Mouse (Mus musculus): Measurements from ENCODE around the gene Ly6g6c. TPM values are rescaled to one million over a fixed set of nuclear protein-coding genes. Genes with fewer than 3 reads are reported as not detected.

The Ly6g6c gene
- total RNA-seq, 1 experiment from 2014 or later: not detected

DNA sequence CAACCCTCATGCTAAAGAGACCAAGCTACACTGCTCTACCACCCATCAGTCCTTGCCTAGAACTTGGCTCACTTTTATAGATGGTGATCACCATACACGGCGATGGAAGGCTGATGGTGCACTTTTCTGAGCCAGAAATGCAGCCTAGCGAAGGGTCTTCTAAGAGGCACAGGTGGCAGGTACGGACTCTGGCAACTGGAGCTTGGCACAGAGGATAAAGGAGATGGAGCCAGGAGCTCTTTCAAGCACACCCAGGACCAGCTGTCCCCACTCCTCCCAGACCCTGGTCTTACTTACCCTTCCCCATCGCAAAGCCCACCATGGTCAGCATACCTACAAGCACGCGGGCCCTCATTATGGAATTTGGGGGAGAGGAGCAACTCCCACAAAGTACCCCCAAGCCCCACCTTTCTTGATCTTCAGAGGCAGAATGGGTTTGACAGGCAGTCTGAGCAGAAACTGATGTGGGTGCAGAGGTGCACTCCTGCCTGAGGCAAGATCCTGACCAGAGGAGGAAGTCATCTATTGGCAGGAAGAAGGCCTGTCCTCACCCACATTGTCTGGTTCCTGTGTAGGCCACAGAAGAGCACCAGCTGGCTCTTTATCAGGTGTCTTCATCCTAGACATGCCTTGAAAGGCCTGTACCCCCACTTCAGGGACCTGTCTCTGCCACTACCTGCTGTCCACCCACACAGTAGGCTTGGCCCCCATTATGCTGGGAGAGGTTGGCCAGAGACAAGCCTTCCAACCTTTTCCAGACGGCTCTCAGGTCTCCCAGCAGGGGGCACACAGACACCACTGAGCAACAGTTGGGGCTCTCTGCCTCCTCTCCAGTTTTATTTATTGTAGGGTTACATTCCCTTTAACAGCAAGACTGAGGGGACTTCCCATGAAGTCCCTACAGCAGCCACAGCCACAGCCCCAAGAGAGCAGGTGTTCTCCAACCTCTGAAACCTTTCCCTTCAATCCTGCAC is 50.1 kb downstream of the Ly6g6c start, which contains the start of gene Ly6g5b:
Gene Ly6g5b (minus strand): TSS at position 383 of the 974 bp plus-strand sequence.
- ATAC-seq (replicated peaks in 1 of 2; ENCODE audit: insufficient read depth in 1 of 2, low FRiP score in 2 of 2, low TSS enrichment in 1 of 2, low read depth in 1 of 2, poor library complexity in 2 of 2, severe bottlenecking in 2 of 2): peak; percentile 48 to 72

Other genes with a start within 250 kb of the Ly6g6c start
- 26.7 and 35.4 TPM in 2 replicates for gene Stk19, start 228.4 kb upstream of the Ly6g6c start, total RNA-seq (2017)
- gene Dxo, start 228.4 kb upstream of the Ly6g6c start, total RNA-seq (2017): 16.4 and 18.6 TPM in 2 replicates
- 44.0 and 55.5 TPM in 2 replicates for gene Skiv2l, start 215.2 kb upstream of the Ly6g6c start, total RNA-seq (2017)
- gene Nelfe, start 215.0 kb upstream of the Ly6g6c start, total RNA-seq (2017): 40.6 and 41.3 TPM in 2 replicates
- not detected in 2 replicates for gene Cfb, start 202.9 kb upstream of the Ly6g6c start, total RNA-seq (2017)
- 11.3 and 15.1 TPM in 2 replicates for gene Zbtb12, start 185.9 kb upstream of the Ly6g6c start, total RNA-seq (2017)
- not detected in 2 replicates for gene Gm20547, start 183.3 kb upstream of the Ly6g6c start, total RNA-seq (2017)
- gene C2, start 167.1 kb upstream of the Ly6g6c start, total RNA-seq (2017): 3.3 TPM in 1 of 2 replicates, not detected in the other
- gene Ehmt2, start 166.9 kb upstream of the Ly6g6c start, total RNA-seq (2017): 106 and 109 TPM in 2 replicates
- 0.19 TPM in 1 of 2 replicates, not detected in the other for gene Slc44a4, start 150.9 kb upstream of the Ly6g6c start, total RNA-seq (2017)
- gene Neu1, start 134.1 kb upstream of the Ly6g6c start, total RNA-seq (2017): 6.9 and 12.1 TPM in 2 replicates
- gene Hspa1b, start 106.2 kb upstream of the Ly6g6c start, total RNA-seq (2017): 18.4 and 24.7 TPM in 2 replicates
- gene Gm20481, start 95.5 kb upstream of the Ly6g6c start, total RNA-seq (2017): 1.1 TPM in 1 of 2 replicates, not detected in the other
- gene Hspa1a, start 93.2 kb upstream of the Ly6g6c start, total RNA-seq (2017): 16.3 and 22.9 TPM in 2 replicates
- gene Hspa1l, start 92.7 kb upstream of the Ly6g6c start, total RNA-seq (2017): 0.05 TPM in 1 of 2 replicates, not detected in the other
- 28.5 and 39.0 TPM in 2 replicates for gene Lsm2, start 83.5 kb upstream of the Ly6g6c start, total RNA-seq (2017)
- 228 and 415 TPM in 2 replicates for gene Vars, start 64.4 kb upstream of the Ly6g6c start, total RNA-seq (2017)
- gene Vwa7, start 48.8 kb upstream of the Ly6g6c start, total RNA-seq (2017): 0.38 and 0.45 TPM in 2 replicates
- 1.7 TPM in 1 of 2 replicates, not detected in the other for gene Sapcd1, start 37.4 kb upstream of the Ly6g6c start, total RNA-seq (2017)
- 3.7 and 7.9 TPM in 2 replicates for gene Msh5, start 18.6 kb upstream of the Ly6g6c start, total RNA-seq (2017)
- gene Clic1, start 15.4 kb upstream of the Ly6g6c start, total RNA-seq (2017): 294 and 299 TPM in 2 replicates
- gene Ddah2, start 6.4 kb upstream of the Ly6g6c start, total RNA-seq (2017): 27.4 and 32.3 TPM in 2 replicates
- gene Mpig6b, start 796 bp downstream of the Ly6g6c start, total RNA-seq (2017): not detected in 2 replicates
- not detected in 2 replicates for gene Ly6g6e, start 11.5 kb downstream of the Ly6g6c start, total RNA-seq (2017)
- gene Ly6g6d, start 12.7 kb downstream of the Ly6g6c start, total RNA-seq (2017): not detected in 2 replicates
- gene Ly6g6f, start 20.2 kb downstream of the Ly6g6c start, total RNA-seq (2017): not detected in 2 replicates
- gene Abhd16a, start 23.9 kb downstream of the Ly6g6c start, total RNA-seq (2017): 25.9 and 30.0 TPM in 2 replicates
- not detected in 2 replicates for gene Ly6g5c, start 42.9 kb downstream of the Ly6g6c start, total RNA-seq (2017)
- gene Ly6g5b, start 50.0 kb downstream of the Ly6g6c start, total RNA-seq (2017): 1.6 TPM in 1 of 2 replicates, not detected in the other
- gene Gpank1, start 56.1 kb downstream of the Ly6g6c start, total RNA-seq (2017): 31.2 and 35.1 TPM in 2 replicates
- gene Csnk2b, start 56.7 kb downstream of the Ly6g6c start, total RNA-seq (2017): 250 and 330 TPM in 2 replicates
- 6.1 and 6.3 TPM in 2 replicates for gene D17H6S53E, start 61.0 kb downstream of the Ly6g6c start, total RNA-seq (2017)
- 0.38 TPM in 1 of 2 replicates, not detected in the other for gene Apom, start 66.7 kb downstream of the Ly6g6c start, total RNA-seq (2017)
- 109 and 121 TPM in 2 replicates for gene Bag6, start 69.8 kb downstream of the Ly6g6c start, total RNA-seq (2017)
- gene Prrc2a, start 99.5 kb downstream of the Ly6g6c start, total RNA-seq (2017): 61.3 and 65.9 TPM in 2 replicates
- 1.8 TPM in 1 of 2 replicates, not detected in the other for gene Aif1, start 110.7 kb downstream of the Ly6g6c start, total RNA-seq (2017)
- 85.1 and 145 TPM in 2 replicates for gene Lst1, start 123.1 kb downstream of the Ly6g6c start, total RNA-seq (2017)
- gene Ltb, start 129.1 kb downstream of the Ly6g6c start, total RNA-seq (2017): 31.4 and 64.0 TPM in 2 replicates
- 22.3 and 44.4 TPM in 2 replicates for gene Tnf, start 136.6 kb downstream of the Ly6g6c start, total RNA-seq (2017)
- gene Lta, start 140.0 kb downstream of the Ly6g6c start, total RNA-seq (2017): not detected in 2 replicates
- gene Gm16181, start 155.4 kb downstream of the Ly6g6c start, total RNA-seq (2017): 3.1 TPM in 1 of 2 replicates, not detected in the other
- 3.8 and 5.2 TPM in 2 replicates for gene Atp6v1g2, start 168.3 kb downstream of the Ly6g6c start, total RNA-seq (2017)
- gene Nfkbil1, start 170.4 kb downstream of the Ly6g6c start, total RNA-seq (2017): 4.3 and 15.9 TPM in 2 replicates
- gene Ddx39b, start 176.4 kb downstream of the Ly6g6c start, total RNA-seq (2017): 207 and 226 TPM in 2 replicates
- 627 and 791 TPM in 2 replicates for gene H2-D1, start 197.3 kb downstream of the Ly6g6c start, total RNA-seq (2017)

Measured in hematopoietic stem cell, adult 5-6 weeks (primary cell).